Mouse (Mus musculus) heart, adult 11 months (tissue): ENCODE results near the gene Krtap29-1.

Experiments
- DNase-seq: peaks from one replicate; pipeline ENCODE4 v3.0.0; 2022

Krtap29-1 gene

GRCm38 (mm10) chr11:99937751-99938264 is 41.0 kb downstream of the Krtap29-1 start:
- no peak for DNase-seq

- DNase-seq = no peak
Measured at GRCm38 (mm10) chr11:99935991-99936390, 42.9 kb downstream of the Krtap29-1 start, which contains the start of gene Krtap31-2. Krtap31-2 (plus strand) TSS chr11:99936291.
